Mouse (Mus musculus) midbrain, embryonic 13.5 days (tissue): ENCODE measurements around the gene Btbd8. TPM values are rescaled to one million over a fixed set of nuclear protein-coding genes. Genes with fewer than 3 reads are reported as not detected.

Experiments used
- ATAC-seq: fragments of 200-750 bp; cut with Nextera tagmentation; 2 replicates; pipeline ENCODE4 v1.8.0; 2017; ENCODE audit warnings: mild to moderate bottlenecking, moderate TSS enrichment, moderate library complexity
- H3K27ac ChIP-seq: fragments of 300-500 bp; sonication (generic); 2 replicates; pipeline ENCODE4 v1.5.1; 2015; ENCODE audit warnings: inconsistent platforms, mild to moderate bottlenecking, moderate library complexity
- H3K27me3 ChIP-seq: fragments of 300-500 bp; sonication (generic); 2 replicates; pipeline ENCODE4 v1.6.1; 2015; ENCODE audit warnings: mild to moderate bottlenecking, inconsistent platforms
- H3K36me3 ChIP-seq: fragments of 300-500 bp; sonication (generic); 2 replicates; pipeline ENCODE4 v1.6.1; 2015; ENCODE audit warnings: mild to moderate bottlenecking, inconsistent platforms
- H3K4me1 ChIP-seq: fragments of 300-500 bp; sonication (generic); replicated peaks from 2 replicates; pipeline ENCODE4 v1.6.1; 2015; ENCODE audit warnings: inconsistent platforms
- H3K4me2 ChIP-seq: fragments of 300-500 bp; sonication (generic); replicated peaks from 2 replicates; pipeline ENCODE4 v1.6.1; 2015; ENCODE audit warnings: moderate library complexity, mild to moderate bottlenecking, inconsistent platforms
- H3K4me3 ChIP-seq: fragments of 300-500 bp; sonication (generic); replicated peaks from 2 replicates; pipeline ENCODE4 v1.5.1; 2015; ENCODE audit warnings: mild to moderate bottlenecking, inconsistent platforms
- H3K9ac ChIP-seq: fragments of 300-500 bp; sonication (generic); replicated peaks from 2 replicates; pipeline ENCODE4 v1.6.1; 2015; ENCODE audit warnings: mild to moderate bottlenecking, inconsistent platforms
- H3K9me3 ChIP-seq: fragments of 300-500 bp; sonication (generic); 2 replicates; pipeline ENCODE4 v1.6.1; 2016; ENCODE audit warnings: mild to moderate bottlenecking, inconsistent platforms
- WGBS: fragments of 180-500 bp; shearing (Covaris S2); methylation state at CpG from one replicate; pipeline ENCODE4 v1.1.7; 2015; 5-methylcytosine and 5-hydroxymethylcytosine counted together
- polyA plus RNA-seq: library from polyadenylated mRNA; unstranded; fragments of >200 nt; fragmentation: Nextera tagmentation; extraction: Ambion mirVana; gene quantifications from 2 replicates; pipeline ENCODE4 v1.2.1, GENCODE M21; 2015

Btbd8 gene
- polyA plus RNA-seq, 1 experiment from 2014 or later, result 14.5 TPM

- no peak for ATAC-seq
- no peak overlapping the region for H3K4me3 ChIP-seq
- H3K27ac ChIP-seq, result no peak overlapping the region
- H3K4me2 ChIP-seq, result no peak overlapping the region
- no peaks in the 10 kb centered on the region for H3K4me1 ChIP-seq
- no peaks in the 10 kb centered on the region for H3K9me3 ChIP-seq
- H3K9ac ChIP-seq, result no peak overlapping the region
- H3K27me3 ChIP-seq, result no peaks in the 10 kb centered on the region
- WGBS, result 92% methylated on average over 10 of the region's 10 CpGs
- no peaks in the 10 kb centered on the region for H3K36me3 ChIP-seq
These were observed 86.5 kb downstream of the Btbd8 start for GRCm38 (mm10) chr5:107524281-107524680.

- Histone ChIP-seq H3K27me3 (no peaks in the 10 kb centered on the region), H3K4me3 (no peak overlapping the region), H3K27ac (no peak overlapping the region), H3K4me2 (no peak overlapping the region), H3K4me1 (no peaks in the 10 kb centered on the region), H3K9me3 (no peaks in the 10 kb centered on the region), H3K9ac (no peak overlapping the region), H3K36me3 (no peaks in the 10 kb centered on the region)
- WGBS, result 89% methylated on average over 3 of the region's 3 CpGs
- no peak for ATAC-seq
These were observed 91.1 kb downstream of the Btbd8 start for GRCm38 (mm10) chr5:107528856-107529255.

GRCm38 (mm10) chr5:107533590-107533989, 95.8 kb downstream of the Btbd8 start:
- H3K9ac ChIP-seq, result no peak overlapping the region
- no peak overlapping the region for H3K4me3 ChIP-seq
- H3K4me1 ChIP-seq, result no peaks in the 10 kb centered on the region
- H3K9me3 ChIP-seq, result no peaks in the 10 kb centered on the region
- no peak overlapping the region for H3K27ac ChIP-seq
- ATAC-seq, result no peak
- H3K36me3 ChIP-seq, result no peaks in the 10 kb centered on the region
- H3K4me2 ChIP-seq, result no peak overlapping the region
- 66% methylated on average over 2 of the region's 2 CpGs for WGBS
- no peaks in the 10 kb centered on the region for H3K27me3 ChIP-seq

- 68% methylated on average over 15 of the region's 15 CpGs for WGBS
- no peak within 1 kb of the TSS for H3K4me2 ChIP-seq
- no peaks in the 10 kb centered on the region for H3K9me3 ChIP-seq
- no peak within 1 kb of the TSS for H3K4me3 ChIP-seq
- no peaks in the 10 kb centered on the region for H3K36me3 ChIP-seq
- H3K4me1 ChIP-seq, result no peaks in the 10 kb centered on the region
- H3K27me3 ChIP-seq, result no peaks in the 10 kb centered on the region
- no peak within 1 kb of the TSS for H3K9ac ChIP-seq
- H3K27ac ChIP-seq, result no peak within 1 kb of the TSS
- ATAC-seq, result no peak
These were observed 96.8 kb downstream of the Btbd8 start, which contains the start of gene 1700028K03Rik for GRCm38 (mm10) chr5:107534581-107534980. 1700028K03Rik (plus strand) TSS chr5:107534709.

- 24% methylated on average over 7 of the region's 7 CpGs for WGBS
- Histone ChIP-seq H3K9me3 (no peaks in the 10 kb centered on the region), H3K4me2 (no peak overlapping the region), H3K36me3 (no peaks in the 10 kb centered on the region), H3K4me3 (no peak overlapping the region), H3K27me3 (no peaks in the 10 kb centered on the region), H3K27ac (no peak overlapping the region), H3K4me1 (peaks cover 4% of the 10 kb centered on the region), H3K9ac (no peak overlapping the region)
- no peak for ATAC-seq
These were observed 103.9 kb downstream of the Btbd8 start for GRCm38 (mm10) chr5:107541696-107542095.

GRCm38 (mm10) chr5:107545927-107546326, 108.1 kb downstream of the Btbd8 start:
- H3K4me3 ChIP-seq, result no peak overlapping the region
- no peak overlapping the region for H3K9ac ChIP-seq
- no peak overlapping the region for H3K4me2 ChIP-seq
- no peaks in the 10 kb centered on the region for H3K27me3 ChIP-seq
- ATAC-seq, result no peak
- WGBS, result 89% methylated on average over 4 of the region's 4 CpGs
- H3K27ac ChIP-seq, result no peak overlapping the region
- peaks cover 23% of the 10 kb centered on the region for H3K36me3 ChIP-seq
- H3K9me3 ChIP-seq, result no peaks in the 10 kb centered on the region
- H3K4me1 ChIP-seq, result peaks cover 4% of the 10 kb centered on the region

GRCm38 (mm10) chr5:107547955-107548354, 110.2 kb downstream of the Btbd8 start:
- H3K4me1 ChIP-seq, result no peaks in the 10 kb centered on the region
- H3K27ac ChIP-seq, result no peak overlapping the region
- WGBS, result 89% methylated on average over 3 of the region's 3 CpGs
- no peak overlapping the region for H3K4me2 ChIP-seq
- no peak overlapping the region for H3K9ac ChIP-seq
- no peak for ATAC-seq
- H3K36me3 ChIP-seq, result peaks cover 36% of the 10 kb centered on the region
- H3K27me3 ChIP-seq, result no peaks in the 10 kb centered on the region
- no peaks in the 10 kb centered on the region for H3K9me3 ChIP-seq
- no peak overlapping the region for H3K4me3 ChIP-seq

GRCm38 (mm10) chr5:107548444-107548843, 110.6 kb downstream of the Btbd8 start:
- H3K4me1 ChIP-seq, result no peaks in the 10 kb centered on the region
- H3K27me3 ChIP-seq, result no peaks in the 10 kb centered on the region
- no peaks in the 10 kb centered on the region for H3K9me3 ChIP-seq
- ATAC-seq, result no peak
- WGBS, result 88% methylated on average over 3 of the region's 3 CpGs
- H3K9ac ChIP-seq, result no peak overlapping the region
- H3K4me2 ChIP-seq, result no peak overlapping the region
- H3K36me3 ChIP-seq, result peaks cover 39% of the 10 kb centered on the region
- no peak overlapping the region for H3K4me3 ChIP-seq
- no peak overlapping the region for H3K27ac ChIP-seq

GRCm38 (mm10) chr5:107554336-107554735, 116.5 kb downstream of the Btbd8 start:
- Histone ChIP-seq H3K4me3 (no peak overlapping the region), H3K4me1 (no peaks in the 10 kb centered on the region), H3K4me2 (no peak overlapping the region), H3K9me3 (no peaks in the 10 kb centered on the region), H3K36me3 (peaks cover 49% of the 10 kb centered on the region), H3K9ac (no peak overlapping the region), H3K27me3 (no peaks in the 10 kb centered on the region), H3K27ac (no peak overlapping the region)
- WGBS, result 94% methylated on average over 5 of the region's 5 CpGs
- no peak for ATAC-seq

- Histone ChIP-seq H3K36me3 (peaks cover 56% of the 10 kb centered on the region), H3K4me3 (no peak overlapping the region), H3K9ac (no peak overlapping the region), H3K27me3 (no peaks in the 10 kb centered on the region), H3K4me1 (no peaks in the 10 kb centered on the region), H3K9me3 (no peaks in the 10 kb centered on the region), H3K4me2 (no peak overlapping the region), H3K27ac (no peak overlapping the region)
- no peak for ATAC-seq
- WGBS, result 86% methylated on average over 3 of the region's 3 CpGs
These were observed 119.2 kb downstream of the Btbd8 start for GRCm38 (mm10) chr5:107556969-107557368.

Other genes with a start within 250 kb of the Btbd8 start
- gene Tgfbr3, start 148.4 kb upstream of the Btbd8 start, polyA plus RNA-seq, result 3.4 and 3.7 TPM in 2 replicates
- 1.5 and 1.7 TPM in 2 replicates for gene Brdt, start 106.8 kb upstream of the Btbd8 start, polyA plus RNA-seq
- 0.77 and 1.1 TPM in 2 replicates for gene Ephx4, start 35.3 kb upstream of the Btbd8 start, polyA plus RNA-seq
- gene Lpcat2b, start 6.4 kb upstream of the Btbd8 start, polyA plus RNA-seq, result not detected in 2 replicates
- 0.30 and 0.39 TPM in 2 replicates for gene Gm42669, start 69.6 kb downstream of the Btbd8 start, polyA plus RNA-seq
- 0.30 and 0.45 TPM in 2 replicates for gene 1700028K03Rik, start 96.7 kb downstream of the Btbd8 start, polyA plus RNA-seq
- 21.9 and 23.6 TPM in 2 replicates for gene Rpap2, start 159.4 kb downstream of the Btbd8 start, polyA plus RNA-seq
- gene Glmn, start 159.9 kb downstream of the Btbd8 start, polyA plus RNA-seq, result 32.6 and 42.3 TPM in 2 replicates